Mouse (Mus musculus) stomach, embryonic 15.5 days (tissue): ENCODE results near the gene Pear1. TPM values are rescaled to one million over a fixed set of nuclear protein-coding genes. Genes with fewer than 3 reads are reported as not detected.

Source experiments
- polyA plus RNA-seq: library from polyadenylated mRNA; unstranded; fragments of >200 nt; fragmentation: Nextera tagmentation; extraction: Ambion mirVana; gene quantifications from 2 replicates; pipeline ENCODE4 v1.2.1, GENCODE M21; 2015

The Pear1 gene
- polyA plus RNA-seq, 1 experiment from 2014 or later, result 23.4 TPM

Other genes starting within 250 kb of the Pear1 start
- gene Arhgef11, start 206.7 kb downstream of the Pear1 start, polyA plus RNA-seq, result 14.4 and 17.3 TPM in 2 replicates
- gene Lrrc71, start 75.7 kb downstream of the Pear1 start, polyA plus RNA-seq, result 0.37 and 0.53 TPM in 2 replicates
- gene Ntrk1, start 29.1 kb downstream of the Pear1 start, polyA plus RNA-seq, result 1.9 and 2.2 TPM in 2 replicates
- 0.59 and 0.89 TPM in 2 replicates for gene Insrr, start 27.4 kb downstream of the Pear1 start, polyA plus RNA-seq
- gene Sh2d2a, start 22.4 kb upstream of the Pear1 start, polyA plus RNA-seq, result 0.21 and 0.30 TPM in 2 replicates
- 11.3 and 12.7 TPM in 2 replicates for gene Prcc, start 61.3 kb upstream of the Pear1 start, polyA plus RNA-seq
- gene Hdgf, start 82.0 kb upstream of the Pear1 start, polyA plus RNA-seq, result 238 and 249 TPM in 2 replicates
- gene Mrpl24, start 95.2 kb upstream of the Pear1 start, polyA plus RNA-seq, result 76.4 and 78.2 TPM in 2 replicates
- gene Isg20l2, start 106.0 kb upstream of the Pear1 start, polyA plus RNA-seq, result 45.8 and 48.1 TPM in 2 replicates
- 16.2 and 17.6 TPM in 2 replicates for gene Rrnad1, start 106.4 kb upstream of the Pear1 start, polyA plus RNA-seq
- gene Crabp2, start 124.4 kb upstream of the Pear1 start, polyA plus RNA-seq, result 17.2 and 20.0 TPM in 2 replicates
- 18.6 and 19.1 TPM in 2 replicates for gene Nes, start 146.8 kb upstream of the Pear1 start, polyA plus RNA-seq
- gene Bcan, start 175.9 kb upstream of the Pear1 start, polyA plus RNA-seq, result 0.17 and 0.23 TPM in 2 replicates
- 0.18 TPM in 1 of 2 replicates, not detected in the other for gene Hapln2, start 203.3 kb upstream of the Pear1 start, polyA plus RNA-seq
- gene Gpatch4, start 218.8 kb upstream of the Pear1 start, polyA plus RNA-seq, result 33.7 and 35.0 TPM in 2 replicates
- 156 and 163 TPM in 2 replicates for gene Naxe, start 234.2 kb upstream of the Pear1 start, polyA plus RNA-seq